Mouse (Mus musculus) right cerebral cortex, postnatal 10 days (tissue): ENCODE measurements around the gene Hopx.

Source experiments
- DNase-seq, 2 experiments: peaks; one replicate each; pipeline ENCODE4 v3.0.0; 2021; ENCODE audit warnings: low spot score in 2 of 2

Hopx gene

GRCm38 (mm10) chr5:77114817-77115731, at the start of gene Hopx:
Gene Hopx, minus strand, starts transcription at chr5:77115121.
- DNase-seq = peak; percentile 79 to 81

- DNase-seq = no peak
Measured at GRCm38 (mm10) chr5:77163597-77163996, 48.7 kb upstream of the Hopx start.

GRCm38 (mm10) chr5:77162566-77162965, 47.6 kb upstream of the Hopx start:
- no peak for DNase-seq

GRCm38 (mm10) chr5:77157777-77158540, 43.0 kb upstream of the Hopx start:
- DNase-seq = no peak

GRCm38 (mm10) chr5:77156938-77157337, 42.0 kb upstream of the Hopx start:
- DNase-seq = peak; percentile 31 to 32

- no peak for DNase-seq
Measured at GRCm38 (mm10) chr5:77155526-77155925, 40.6 kb upstream of the Hopx start.

GRCm38 (mm10) chr5:77154812-77155211, 39.9 kb upstream of the Hopx start:
- DNase-seq = no peak

- no peak for DNase-seq
Measured at GRCm38 (mm10) chr5:77151738-77152137, 36.8 kb upstream of the Hopx start.

GRCm38 (mm10) chr5:77151075-77151474, 36.2 kb upstream of the Hopx start:
- no peak for DNase-seq

GRCm38 (mm10) chr5:77148021-77148621, 33.2 kb upstream of the Hopx start:
- no peak for DNase-seq

- DNase-seq = no peak
Measured at GRCm38 (mm10) chr5:77146459-77147170, 31.7 kb upstream of the Hopx start.

- DNase-seq = no peak
Measured at GRCm38 (mm10) chr5:77144647-77145046, 29.7 kb upstream of the Hopx start.

- no peak for DNase-seq
Measured at GRCm38 (mm10) chr5:77143076-77143475, 28.2 kb upstream of the Hopx start.

GRCm38 (mm10) chr5:77141336-77141735, 26.4 kb upstream of the Hopx start:
- no peak for DNase-seq

- no peak for DNase-seq
Measured at GRCm38 (mm10) chr5:77140861-77141260, 25.9 kb upstream of the Hopx start.

GRCm38 (mm10) chr5:77140108-77140507, 25.2 kb upstream of the Hopx start:
- no peak for DNase-seq

GRCm38 (mm10) chr5:77137701-77138265, 22.9 kb upstream of the Hopx start:
- peak; percentile 39 to 48 for DNase-seq

- DNase-seq = no peak
Measured at GRCm38 (mm10) chr5:77136684-77137224, 21.8 kb upstream of the Hopx start.

GRCm38 (mm10) chr5:77134961-77135360, 20.0 kb upstream of the Hopx start:
- DNase-seq = no peak

- DNase-seq = no peak
Measured at GRCm38 (mm10) chr5:77134465-77134864, 19.5 kb upstream of the Hopx start.

- DNase-seq = no peak
Measured at GRCm38 (mm10) chr5:77133960-77134359, 19.0 kb upstream of the Hopx start.
